Mouse (Mus musculus) left cerebral cortex, adult 9 months (tissue): ENCODE results near the gene Aldh1a3.
A peak's percentile ranks its signal among the peaks of the same experiment; 100 is the strongest.

Experiments
- DNase-seq, 2 experiments: peaks; one replicate each; pipeline ENCODE4 v3.0.0; 2022; ENCODE audit warnings: low spot score in 2 of 2

Gene Aldh1a3

GRCm38 (mm10) chr7:66427437-66428161, at the start of gene Aldh1a3:
Aldh1a3 (minus strand) TSS chr7:66427517.
- DNase-seq = no peak

GRCm38 (mm10) chr7:66476289-66476688, 49.0 kb upstream of the Aldh1a3 start:
- DNase-seq = no peak

DNA sequence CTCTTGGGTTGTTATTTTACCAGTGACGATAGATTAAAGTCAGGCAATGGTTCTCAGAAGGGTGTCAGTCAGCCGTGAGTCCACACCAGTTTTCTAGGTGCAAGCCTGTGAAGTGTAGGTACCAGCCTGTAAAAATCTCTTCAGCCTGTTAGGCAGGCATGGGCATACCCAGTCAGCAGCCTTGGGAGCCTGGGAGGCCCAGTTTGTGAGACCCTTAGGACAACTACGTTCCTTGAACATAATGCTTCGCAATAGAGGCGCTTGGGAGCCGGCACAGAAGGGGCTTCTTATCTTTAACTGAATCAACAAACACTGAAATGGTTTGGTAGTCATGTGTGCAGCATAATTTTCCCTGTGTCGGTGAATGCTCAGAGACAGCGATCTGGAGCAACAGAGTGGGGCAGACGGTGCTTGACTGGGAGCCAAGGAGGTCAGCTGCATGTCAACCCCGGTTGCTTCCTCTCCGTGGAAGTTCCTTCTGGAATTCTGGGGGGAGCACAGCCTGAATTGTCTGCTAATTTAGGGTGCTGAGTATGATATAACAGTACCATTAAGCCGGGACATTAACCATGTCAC, 44.4 kb upstream of the Aldh1a3 start:
- no peak for DNase-seq

DNA sequence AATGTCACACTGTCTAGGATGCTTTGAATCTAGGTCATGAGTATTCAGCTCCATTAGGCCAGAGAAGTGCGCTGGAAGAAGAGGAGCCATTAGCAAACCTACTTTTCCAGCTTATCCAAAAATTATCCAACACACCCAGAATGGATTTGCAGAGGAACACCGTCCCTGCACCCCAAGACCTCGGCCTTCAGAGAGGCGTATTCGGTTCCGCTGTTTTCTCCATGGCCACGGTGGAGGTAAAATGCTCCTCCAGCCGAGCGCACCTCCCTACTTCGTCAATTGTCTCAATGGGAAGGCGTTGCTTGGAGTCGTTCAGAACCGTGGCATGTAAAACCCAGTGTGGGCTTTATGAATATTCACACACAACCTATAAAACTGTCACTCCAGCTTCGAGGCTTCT, 39.3 kb upstream of the Aldh1a3 start:
- DNase-seq = no peak

- no peak for DNase-seq
Measured at GRCm38 (mm10) chr7:66465241-66465640, 37.9 kb upstream of the Aldh1a3 start.

GRCm38 (mm10) chr7:66463081-66463480, 35.8 kb upstream of the Aldh1a3 start:
- DNase-seq = no peak

DNA sequence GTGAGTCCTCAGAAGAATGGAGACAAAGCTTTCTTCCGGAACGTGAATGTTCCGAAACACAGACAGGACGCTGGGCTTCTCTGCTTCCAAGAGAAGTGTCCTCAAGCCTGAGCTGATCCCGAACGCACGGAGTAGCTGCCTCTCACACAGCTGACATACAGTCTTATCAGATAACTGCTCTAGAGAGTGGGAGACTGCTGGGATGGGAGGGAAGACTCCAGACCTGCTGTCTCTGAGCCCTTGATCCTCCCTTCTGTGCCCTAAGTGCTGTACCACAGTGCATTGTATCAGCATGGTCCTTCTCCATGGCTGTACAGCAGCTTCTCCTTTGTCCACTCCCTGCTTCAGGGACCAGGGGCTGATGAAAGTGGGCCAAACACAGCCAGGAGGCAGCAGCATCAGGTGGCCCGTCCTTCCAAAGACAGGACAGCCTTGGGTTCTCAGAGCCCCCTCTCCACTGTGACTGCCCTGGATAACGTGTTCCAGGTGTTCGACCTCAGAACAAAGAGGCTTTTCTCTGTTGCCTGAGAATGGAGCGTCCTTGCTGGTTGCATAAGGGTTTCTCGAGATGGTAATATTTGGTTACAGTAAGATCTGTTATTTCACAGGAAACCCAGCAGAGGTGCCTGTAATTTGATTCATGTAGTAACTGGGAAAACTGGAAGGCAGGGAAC, 24.4 kb upstream of the Aldh1a3 start:
- no peak for DNase-seq

DNA sequence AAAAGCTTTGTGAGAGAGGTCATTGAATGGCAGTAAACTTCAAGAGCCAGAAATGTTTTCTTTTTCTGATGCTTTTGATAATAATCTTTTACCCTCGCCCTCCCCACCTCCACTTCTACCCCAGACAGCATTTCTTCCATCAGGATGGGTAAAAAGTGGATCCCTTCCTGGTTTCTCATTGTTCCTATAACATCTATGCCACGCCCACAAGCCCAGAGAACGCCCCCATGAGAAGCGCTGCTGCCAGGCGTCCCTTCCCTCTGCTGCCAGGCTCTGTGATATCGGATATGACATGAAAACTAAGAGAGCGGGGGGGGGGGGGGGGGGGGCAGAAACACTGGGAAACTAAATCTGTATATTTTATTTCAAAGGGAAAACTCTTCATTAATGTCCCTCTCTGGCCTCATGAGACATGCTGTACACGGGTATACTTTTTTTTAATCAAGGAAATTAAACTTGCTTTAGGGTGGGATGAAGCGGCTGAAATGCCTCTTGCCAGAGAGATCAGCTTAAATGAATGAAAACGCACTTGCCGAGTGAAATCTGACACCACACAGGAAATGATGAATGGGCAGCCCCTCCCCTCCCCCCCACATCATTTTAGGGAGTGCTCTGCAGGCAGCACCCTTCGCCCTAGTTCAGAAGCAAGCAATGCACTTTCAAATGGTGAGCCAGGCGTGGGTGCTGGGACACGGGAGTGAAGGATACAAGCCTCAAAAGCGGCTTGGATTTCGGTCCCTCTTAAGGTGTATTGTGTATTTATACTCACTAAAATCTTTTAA, 22.8 kb upstream of the Aldh1a3 start:
- DNase-seq = no peak

- DNase-seq = no peak
Measured at GRCm38 (mm10) chr7:66448786-66449540, 21.6 kb upstream of the Aldh1a3 start.

GRCm38 (mm10) chr7:66448304-66448703, 21.0 kb upstream of the Aldh1a3 start:
- no peak for DNase-seq

GRCm38 (mm10) chr7:66446860-66447259, 19.5 kb upstream of the Aldh1a3 start:
- DNase-seq = no peak

DNA sequence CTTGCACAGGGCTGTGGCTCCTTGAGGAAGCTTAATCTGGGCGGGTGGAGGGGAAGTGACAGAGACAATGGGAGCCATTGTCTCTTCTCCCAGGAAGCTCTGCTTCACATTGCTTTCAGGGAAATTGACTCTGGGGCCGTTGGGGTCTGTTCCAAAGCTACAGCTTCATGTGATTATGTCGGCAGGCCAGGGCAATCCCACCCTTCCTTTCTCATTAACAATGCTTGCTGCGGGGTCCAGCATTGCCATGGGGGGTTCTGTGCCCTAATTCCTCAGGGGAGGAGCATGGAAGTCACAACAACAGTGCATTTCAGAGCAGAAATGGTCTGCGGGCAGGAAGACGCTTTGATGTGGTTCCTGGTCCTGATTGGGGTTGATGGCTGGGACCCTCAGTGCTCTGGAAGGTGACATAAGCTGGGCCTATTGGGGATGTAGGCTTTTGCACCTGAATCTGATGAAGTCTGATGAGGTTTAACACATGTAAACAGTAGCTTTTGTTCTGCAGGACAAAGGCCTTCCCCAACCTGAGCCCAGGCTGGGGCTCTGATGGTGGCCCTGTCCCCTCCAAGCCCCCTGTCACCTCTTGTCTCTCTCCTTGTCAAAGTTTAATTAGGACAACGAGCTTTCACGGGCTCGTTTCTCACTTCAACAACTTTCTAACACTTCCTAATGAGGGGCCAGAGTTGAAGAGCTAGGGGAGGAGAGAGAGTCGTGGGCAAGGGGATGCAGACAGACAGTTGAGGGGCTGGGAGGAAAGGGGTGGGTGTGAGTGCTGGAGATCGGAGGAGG, 18.0 kb upstream of the Aldh1a3 start:
- DNase-seq = no peak

DNA sequence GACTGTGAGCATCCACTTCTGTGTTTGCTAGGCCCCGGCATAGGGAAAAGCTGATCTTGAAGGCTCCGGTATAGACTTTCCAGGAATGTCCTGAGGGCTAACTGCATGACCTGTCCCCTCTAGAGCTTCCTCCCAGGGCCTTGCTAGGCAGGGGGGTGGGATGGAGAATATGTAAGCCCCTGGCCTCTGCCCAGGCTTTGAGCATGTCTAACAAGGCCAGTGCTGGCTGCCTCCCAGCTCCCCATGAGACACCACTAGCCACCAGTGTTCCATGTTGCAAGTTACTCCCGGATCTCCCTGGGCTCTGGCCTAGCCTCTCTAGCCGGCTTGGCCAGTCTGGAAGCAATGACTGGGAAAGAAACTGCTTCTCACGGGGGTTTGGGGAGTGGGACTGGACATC, 17.4 kb upstream of the Aldh1a3 start:
- DNase-seq = no peak

DNA sequence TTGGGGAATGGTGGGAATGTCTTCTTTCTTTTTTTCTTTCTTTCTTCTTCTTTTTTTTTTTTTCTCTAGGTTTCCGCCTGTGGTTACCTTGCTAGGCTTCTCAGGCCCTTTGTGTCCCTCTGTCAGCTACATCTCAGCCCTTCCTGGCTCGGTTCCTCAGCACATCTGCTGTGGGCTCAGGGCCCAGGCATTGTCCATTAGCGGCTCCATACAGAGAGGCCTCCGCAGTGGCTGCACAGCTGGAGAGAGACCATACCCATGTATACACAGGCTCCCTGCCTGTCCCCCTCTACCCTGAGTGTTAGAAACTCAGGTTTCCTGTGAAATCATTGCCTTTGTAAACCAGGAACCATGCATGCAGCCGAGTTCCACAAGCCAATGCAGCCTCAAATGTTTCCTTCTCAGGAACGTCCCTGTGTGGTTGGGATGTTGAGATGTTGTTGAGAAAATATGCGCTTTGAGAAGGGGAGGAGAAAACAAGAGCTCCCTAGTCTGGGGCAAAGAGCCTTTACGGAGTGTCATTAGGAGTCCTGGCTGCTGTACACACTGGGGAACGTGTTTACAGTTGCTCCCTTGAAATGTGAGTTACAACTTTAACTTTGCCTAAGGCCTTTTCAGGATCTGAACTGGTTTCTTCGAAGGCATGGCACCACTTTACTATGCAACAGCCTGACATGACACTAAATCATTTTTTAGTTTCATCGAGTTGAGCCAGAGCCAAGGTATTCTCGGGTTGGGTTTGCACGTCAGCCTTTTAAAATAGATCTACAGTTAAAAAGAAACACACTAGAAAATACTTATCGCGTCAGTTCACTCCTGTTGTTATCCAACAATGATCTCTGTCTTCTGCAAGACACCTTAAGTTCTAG, 15.4 kb upstream of the Aldh1a3 start:
- peak in 1 of 2 experiments; percentile 12 for DNase-seq

DNA sequence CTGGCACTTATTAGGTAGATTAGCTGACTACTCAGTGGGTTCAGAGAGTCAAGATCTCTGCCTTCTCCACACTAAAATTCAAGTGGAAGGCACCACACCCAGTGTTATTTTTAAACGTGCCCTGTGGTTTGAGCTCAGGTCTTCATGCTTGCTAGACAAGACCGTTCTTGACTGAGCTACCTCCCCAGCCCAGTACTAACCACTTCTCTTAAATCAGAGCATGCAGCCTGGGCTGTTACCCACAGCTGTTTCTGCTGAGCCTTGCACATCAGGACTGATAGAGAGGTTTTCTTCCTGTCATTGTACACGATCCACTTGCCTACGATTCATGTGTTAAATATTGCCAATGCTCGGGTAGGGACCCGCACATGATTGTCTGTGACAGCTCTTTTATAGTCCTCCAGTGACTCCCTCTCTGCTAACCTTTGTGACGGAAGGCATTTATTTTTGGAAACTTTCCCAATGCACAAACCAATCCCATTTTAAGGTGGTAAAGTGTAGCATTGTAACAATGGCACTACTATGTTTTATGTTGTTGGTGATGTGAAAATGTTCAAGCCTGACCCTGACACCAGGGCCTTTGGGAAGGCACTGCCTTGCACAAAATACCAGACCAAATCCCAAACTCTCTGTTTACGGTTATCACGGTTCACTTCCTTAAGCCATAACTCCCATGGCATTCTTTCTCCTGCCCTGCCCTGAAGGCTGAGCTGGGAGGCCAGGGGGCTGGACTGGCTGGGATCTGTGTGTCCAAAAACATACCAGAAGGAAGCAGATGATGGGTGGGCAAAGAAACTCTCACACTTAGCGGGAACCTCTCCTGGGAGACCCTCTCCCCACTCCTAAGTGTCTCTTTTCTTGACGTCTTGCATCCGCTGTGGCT, 11.7 kb upstream of the Aldh1a3 start:
- DNase-seq = no peak

DNA sequence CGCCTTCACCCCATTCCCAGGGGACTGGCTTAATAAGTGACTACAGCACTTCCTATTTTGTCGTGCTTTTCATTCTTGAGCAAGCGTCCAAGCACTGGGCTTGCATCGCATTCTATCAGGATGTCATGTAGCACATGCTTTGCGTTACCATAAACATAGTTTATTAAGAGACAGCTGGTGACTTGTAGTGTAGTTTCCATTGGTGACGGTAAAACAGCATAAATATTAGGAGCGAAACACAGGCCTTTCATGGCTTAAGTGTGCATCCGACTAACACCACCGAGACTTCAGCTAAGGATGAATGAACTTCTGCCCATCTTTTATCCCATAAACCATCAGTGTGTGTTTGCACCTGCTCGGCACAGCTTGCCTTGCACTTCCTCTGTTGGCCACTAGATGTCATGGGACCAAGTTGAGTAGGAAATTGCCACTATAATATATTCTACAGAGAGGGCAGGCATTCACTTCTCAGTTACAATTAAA, 7.2 kb upstream of the Aldh1a3 start:
- DNase-seq = peak in 1 of 2 experiments; percentile 79

DNA sequence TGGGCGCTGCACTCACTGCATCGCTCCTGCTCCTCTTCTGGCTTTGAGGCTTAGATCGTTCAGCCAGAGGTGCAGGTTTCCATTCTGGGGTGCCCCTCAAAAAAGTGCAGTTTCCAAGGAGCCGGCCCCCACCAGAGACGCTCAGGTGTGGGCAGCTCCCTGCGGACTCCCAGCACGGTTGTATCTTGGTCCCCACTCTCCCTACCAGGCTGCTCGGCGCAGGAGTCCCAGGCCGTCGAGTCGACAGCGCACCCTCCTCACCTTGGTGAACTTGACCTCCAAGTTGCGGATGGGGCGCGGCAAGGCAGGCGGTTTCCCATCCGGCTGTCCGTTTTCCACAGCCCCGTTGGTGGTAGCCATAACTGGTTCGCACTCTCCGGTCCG, 272 bp downstream of the Aldh1a3 start:
- no peak for DNase-seq

- no peak for DNase-seq
Measured at GRCm38 (mm10) chr7:66421903-66422302, 5.4 kb downstream of the Aldh1a3 start.

GRCm38 (mm10) chr7:66418981-66419380, 8.3 kb downstream of the Aldh1a3 start:
- DNase-seq = no peak
